Mouse (Mus musculus): ENCODE data around the gene Nucb1. TPM values are rescaled to one million over a fixed set of nuclear protein-coding genes. Genes with fewer than 3 reads are reported as not detected.

Nucb1 gene
- polyA plus RNA-seq, 1 experiment from 2014 or later = 140 TPM

DNA sequence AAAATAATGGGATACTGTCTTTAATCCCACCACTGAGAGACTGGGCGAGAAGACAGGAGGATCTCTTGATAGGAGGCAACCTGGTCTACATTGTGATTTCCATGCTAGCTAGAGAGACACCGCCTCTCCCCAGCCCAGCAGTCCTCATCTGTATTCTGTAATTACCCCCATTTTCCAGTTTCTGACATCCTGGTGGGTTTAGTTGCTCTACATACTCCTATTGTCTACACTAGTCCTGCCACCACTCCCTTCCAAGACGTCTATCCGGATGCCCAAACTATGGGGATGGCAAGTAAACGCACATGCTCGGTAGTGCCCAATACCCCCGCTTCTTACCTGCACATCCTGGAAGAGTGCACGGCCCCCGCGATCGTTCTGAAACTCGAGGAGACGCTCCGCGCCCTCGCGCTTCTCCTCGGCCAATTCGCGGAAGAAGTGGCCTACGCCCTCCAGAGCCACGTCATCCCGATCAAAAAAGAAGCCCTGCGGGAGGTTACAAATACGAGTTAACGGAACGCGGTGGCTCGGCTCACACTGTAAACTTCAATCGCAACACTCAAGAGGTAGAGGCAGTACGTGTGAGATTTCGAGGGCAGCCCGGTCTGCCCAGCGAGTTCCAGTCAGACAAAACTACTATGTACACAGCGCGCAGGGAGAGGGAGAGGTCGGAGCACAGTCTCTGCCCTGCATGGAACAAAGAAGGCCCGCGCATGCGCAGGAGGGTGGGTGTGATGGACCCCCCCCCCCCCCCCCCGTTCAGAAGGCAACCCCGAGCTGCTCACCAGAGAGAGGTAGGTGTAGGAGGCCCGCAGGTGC is 51.2 kb downstream of the Nucb1 start:
- peaks cover 55% of the 10 kb centered on the region for H3K36me3 ChIP-seq
- peak overlapping the region; percentile 82 for H3K4me2 ChIP-seq
- WGBS = under 1% methylated on average over 43 of the region's 43 CpGs
- no peaks in the 10 kb centered on the region for H3K27me3 ChIP-seq (replicated peaks)
- peaks cover 43% of the 10 kb centered on the region for H3K4me1 ChIP-seq
- no peaks in the 10 kb centered on the region for H3K9me3 ChIP-seq (replicated peaks)
- peak overlapping the region; percentile 91 for H3K27ac ChIP-seq (replicated peaks)
- peak overlapping the region; percentile 57 for H3K4me3 ChIP-seq (replicated peaks)
- ATAC-seq (ENCODE audit: low FRiP score) = peak; percentile 79
- peak overlapping the region; percentile 67 for H3K9ac ChIP-seq (replicated peaks)

DNA sequence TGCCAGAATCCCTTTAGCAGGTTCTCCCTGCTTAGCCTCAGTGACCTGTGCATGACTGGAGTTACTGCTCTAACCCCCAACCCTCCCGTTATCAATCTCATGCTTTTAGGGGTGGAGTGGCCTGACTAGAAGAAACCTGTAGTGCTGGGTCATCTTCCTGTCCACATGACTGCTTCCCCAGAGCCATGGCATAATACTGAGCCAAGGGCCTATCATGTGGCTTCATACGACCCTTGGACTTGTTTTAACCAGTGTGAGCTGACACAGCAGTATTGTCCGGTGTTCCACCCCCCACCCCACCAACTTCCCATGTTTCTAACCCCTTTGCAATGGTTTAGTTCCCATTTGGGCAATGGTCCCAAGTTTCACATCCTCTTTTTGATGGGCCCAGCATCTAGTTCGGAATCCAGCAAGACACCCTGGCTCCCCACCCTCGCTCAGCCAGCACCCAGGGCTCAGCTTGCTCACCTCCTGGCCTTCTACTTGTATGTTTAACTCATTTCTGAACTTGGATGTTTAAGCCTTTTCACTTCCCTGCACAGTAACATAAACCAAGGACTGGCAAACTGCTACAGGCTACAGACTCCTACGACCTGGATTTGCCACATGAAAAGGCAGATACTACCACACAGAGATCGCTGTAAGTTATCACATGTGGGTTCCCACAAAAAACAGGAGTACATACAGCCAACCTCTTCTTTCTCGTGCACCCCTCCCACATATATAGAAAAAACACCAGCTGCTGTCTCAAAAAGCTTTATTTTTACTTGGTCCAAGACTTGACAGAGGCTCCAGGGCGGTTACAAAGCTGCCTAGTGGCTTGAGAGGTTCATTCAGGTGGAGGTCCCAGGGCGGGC is 52.8 kb downstream of the Nucb1 start:
- Histone ChIP-seq H3K4me2 (peak overlapping the region; percentile 82), H3K27ac (replicated peaks) (peak overlapping the region; percentile 91)

DNA sequence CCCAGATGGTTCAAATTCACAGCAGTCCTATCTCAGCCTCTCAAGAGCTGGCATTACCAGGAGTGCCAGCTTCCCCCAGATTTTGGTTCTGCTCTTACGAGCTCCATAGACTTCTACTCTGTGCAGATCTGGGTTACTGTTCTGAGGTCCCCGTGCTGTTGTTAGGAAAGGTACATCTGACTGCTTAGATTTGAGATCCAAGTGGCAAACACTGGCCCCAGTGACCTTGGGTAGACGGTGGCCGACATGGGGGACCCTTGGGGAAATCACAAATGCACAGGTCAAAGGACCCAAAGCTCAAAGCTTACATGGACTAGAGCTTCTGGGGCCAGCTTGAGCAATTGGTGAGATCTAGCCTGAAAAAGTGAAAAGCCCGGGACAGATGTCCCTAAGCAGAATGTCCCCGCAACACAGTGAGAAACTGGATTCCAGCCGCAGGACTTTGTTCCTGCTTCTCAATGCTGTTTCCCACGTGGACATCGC is 53.4 kb downstream of the Nucb1 start:
- Histone ChIP-seq H3K4me2 (peak overlapping the region; percentile 82), H3K4me3 (replicated peaks) (peak overlapping the region; percentile 57; the same call in 1 of the 2 replicates), H3K4me1 (peaks cover 36% of the 10 kb centered on the region), H3K27me3 (replicated peaks) (no peaks in the 10 kb centered on the region), H3K9me3 (replicated peaks) (no peaks in the 10 kb centered on the region), H3K27ac (replicated peaks) (peak overlapping the region; percentile 91), H3K9ac (replicated peaks) (peak overlapping the region; percentile 67), H3K36me3 (peaks cover 51% of the 10 kb centered on the region)
- WGBS = 53% methylated on average over 9 of the region's 9 CpGs
- ATAC-seq (ENCODE audit: low FRiP score) = no peak

More for the DNA sequence above, 52.8 kb downstream of the Nucb1 start:
- Histone ChIP-seq H3K4me3 (replicated peaks) (peak overlapping the region; percentile 57), H3K4me1 (peaks cover 39% of the 10 kb centered on the region), H3K9ac (replicated peaks) (peak overlapping the region; percentile 67), H3K9me3 (replicated peaks) (no peaks in the 10 kb centered on the region), H3K36me3 (peaks cover 49% of the 10 kb centered on the region), H3K27me3 (replicated peaks) (no peaks in the 10 kb centered on the region)
- 70% methylated on average over 9 of the region's 10 CpGs for WGBS
- no peak for ATAC-seq (ENCODE audit: low FRiP score)

DNA sequence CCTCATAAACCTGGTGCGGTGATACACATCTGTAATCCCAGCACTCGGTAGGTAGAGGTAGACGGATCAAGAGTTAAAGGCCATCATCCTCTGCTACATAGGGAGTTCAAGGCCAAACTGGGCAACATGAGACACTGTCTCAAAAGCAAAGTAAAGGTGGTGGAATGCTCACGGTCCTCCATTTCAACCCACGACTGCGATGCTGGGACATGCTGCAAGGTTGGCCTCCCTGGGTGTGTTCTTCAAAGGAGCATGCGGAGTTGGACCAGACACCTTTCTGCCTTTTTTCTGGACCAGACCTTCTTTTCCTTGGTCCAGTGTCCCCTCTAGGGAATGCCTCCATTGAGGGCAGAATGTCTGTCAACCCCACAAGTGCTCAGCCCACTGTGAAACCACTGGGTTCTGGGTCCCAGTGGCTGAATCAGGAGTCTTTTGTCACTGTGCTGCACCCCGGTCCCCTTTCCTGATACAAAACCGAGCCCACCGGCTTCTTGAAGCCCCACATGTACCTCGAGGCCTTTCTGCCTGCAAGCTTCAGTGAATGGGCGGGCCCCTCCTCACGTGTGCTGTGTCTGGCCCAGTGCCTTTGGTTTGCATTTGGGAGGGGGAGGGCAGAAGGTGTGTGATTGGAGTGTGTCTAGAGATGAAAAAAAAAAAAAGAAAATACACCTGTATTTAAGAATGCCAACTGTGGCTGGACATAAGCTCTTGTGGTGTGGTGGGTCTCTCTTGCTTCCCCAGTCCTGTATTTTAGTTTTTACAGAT is 54.1 kb downstream of the Nucb1 start:
- Histone ChIP-seq H3K4me2 (no peak overlapping the region), H3K36me3 (peaks cover 49% of the 10 kb centered on the region), H3K9me3 (replicated peaks) (no peaks in the 10 kb centered on the region), H3K4me3 (replicated peaks) (no peak overlapping the region), H3K27ac (replicated peaks) (no peak overlapping the region), H3K27me3 (replicated peaks) (no peaks in the 10 kb centered on the region), H3K9ac (replicated peaks) (no peak overlapping the region), H3K4me1 (peaks cover 35% of the 10 kb centered on the region)
- 80% methylated on average over 13 of the region's 13 CpGs for WGBS
- ATAC-seq (ENCODE audit: low FRiP score) = no peak

DNA sequence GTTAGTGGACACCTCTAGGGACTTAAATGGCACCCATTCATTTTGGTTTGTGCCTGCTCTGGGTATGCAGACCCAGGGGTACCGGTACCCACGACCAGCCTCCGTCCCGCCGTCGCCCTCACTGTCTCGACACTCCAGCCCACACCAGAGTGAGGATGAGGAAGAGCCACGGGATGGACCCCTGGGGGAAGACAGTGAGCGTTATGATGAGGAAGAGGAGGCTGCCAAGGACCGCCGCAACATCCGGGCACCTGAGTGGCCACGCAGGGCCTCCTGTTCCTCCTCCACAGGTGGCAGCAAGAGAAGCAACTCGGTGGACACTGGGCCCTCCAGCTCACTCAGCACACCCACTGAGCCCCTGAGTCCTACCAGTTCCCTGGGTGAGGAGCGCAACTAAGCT is 55.2 kb downstream of the Nucb1 start:
- Histone ChIP-seq H3K27ac (replicated peaks) (no peak overlapping the region), H3K27me3 (replicated peaks) (no peaks in the 10 kb centered on the region), H3K4me1 (peaks cover 24% of the 10 kb centered on the region), H3K4me3 (replicated peaks) (no peak overlapping the region), H3K4me2 (no peak overlapping the region), H3K36me3 (peaks cover 51% of the 10 kb centered on the region), H3K9me3 (replicated peaks) (no peaks in the 10 kb centered on the region), H3K9ac (replicated peaks) (no peak overlapping the region)
- ATAC-seq (ENCODE audit: low FRiP score) = no peak
- WGBS = 85% methylated on average over 15 of the region's 15 CpGs

DNA sequence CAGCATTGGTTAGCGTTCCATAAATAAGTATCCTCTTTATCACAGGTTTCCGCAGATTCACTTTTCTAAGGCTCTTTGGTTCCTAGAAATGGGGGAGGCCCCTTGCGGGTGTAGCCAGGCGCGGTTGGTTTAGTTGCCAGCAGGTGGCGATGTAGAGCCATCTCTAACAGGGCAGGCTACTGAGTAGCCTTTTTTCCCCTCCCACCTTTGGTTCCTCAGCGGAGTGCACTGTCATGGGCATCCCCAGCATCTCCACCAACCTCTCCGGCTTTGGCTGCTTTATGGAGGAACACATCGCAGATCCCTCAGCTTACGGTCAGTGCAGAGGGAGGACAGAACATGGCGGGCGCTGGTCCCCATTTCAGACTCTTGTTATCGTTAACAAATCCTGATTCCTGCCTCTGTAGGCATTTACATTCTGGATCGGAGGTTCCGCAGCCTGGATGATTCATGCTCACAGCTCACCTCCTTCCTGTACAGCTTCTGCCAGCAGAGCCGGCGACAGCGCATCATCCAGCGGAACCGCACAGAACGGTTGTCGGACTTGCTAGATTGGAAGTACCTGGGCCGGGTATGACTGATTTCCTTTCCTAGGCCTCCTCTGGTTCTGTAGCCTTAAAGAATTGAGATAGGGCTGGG is 58.7 kb downstream of the Nucb1 start:
- Histone ChIP-seq H3K9me3 (replicated peaks) (no peaks in the 10 kb centered on the region), H3K4me2 (peak overlapping the region; percentile 0; the same call in 1 of the 2 replicates), H3K27me3 (replicated peaks) (no peaks in the 10 kb centered on the region), H3K27ac (replicated peaks) (no peak overlapping the region; the same call in 1 of the 2 replicates), H3K9ac (replicated peaks) (no peak overlapping the region), H3K36me3 (peaks cover 50% of the 10 kb centered on the region), H3K4me1 (peaks cover 7% of the 10 kb centered on the region), H3K4me3 (replicated peaks) (0 out of 2 replicates have a peak overlapping the region, but pooled peaks have one; percentile 1)
- WGBS = 55% methylated on average over 23 of the region's 23 CpGs
- peak; percentile 74 for ATAC-seq (ENCODE audit: low FRiP score)

DNA sequence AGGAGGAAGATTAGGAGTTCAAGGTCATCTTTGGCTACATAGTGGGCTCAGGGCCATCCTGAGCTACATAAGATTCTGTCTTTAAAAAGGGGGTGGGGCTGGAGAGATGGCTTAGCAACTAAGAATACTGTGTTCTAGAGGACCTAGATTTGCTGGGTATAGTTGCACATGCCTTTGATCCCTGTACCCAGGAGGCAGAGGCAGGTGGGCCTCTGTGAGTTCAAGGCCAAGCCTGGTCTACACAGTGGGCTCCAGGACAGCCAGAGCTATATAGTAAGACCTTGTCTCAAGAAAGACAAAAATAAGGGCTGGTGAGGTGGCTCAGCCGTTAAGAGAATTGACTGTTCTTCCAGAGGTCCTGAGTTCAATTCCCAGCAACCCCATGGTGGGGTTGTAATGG is 60.2 kb downstream of the Nucb1 start:
- WGBS = 95% methylated on average over 1 of the region's 1 CpGs
- Histone ChIP-seq H3K4me2 (no peak overlapping the region), H3K36me3 (peaks cover 43% of the 10 kb centered on the region), H3K4me1 (peaks cover 7% of the 10 kb centered on the region), H3K9me3 (replicated peaks) (no peaks in the 10 kb centered on the region), H3K4me3 (replicated peaks) (no peak overlapping the region), H3K27ac (replicated peaks) (no peak overlapping the region), H3K27me3 (replicated peaks) (no peaks in the 10 kb centered on the region), H3K9ac (replicated peaks) (no peak overlapping the region)
- no peak for ATAC-seq (ENCODE audit: low FRiP score)

DNA sequence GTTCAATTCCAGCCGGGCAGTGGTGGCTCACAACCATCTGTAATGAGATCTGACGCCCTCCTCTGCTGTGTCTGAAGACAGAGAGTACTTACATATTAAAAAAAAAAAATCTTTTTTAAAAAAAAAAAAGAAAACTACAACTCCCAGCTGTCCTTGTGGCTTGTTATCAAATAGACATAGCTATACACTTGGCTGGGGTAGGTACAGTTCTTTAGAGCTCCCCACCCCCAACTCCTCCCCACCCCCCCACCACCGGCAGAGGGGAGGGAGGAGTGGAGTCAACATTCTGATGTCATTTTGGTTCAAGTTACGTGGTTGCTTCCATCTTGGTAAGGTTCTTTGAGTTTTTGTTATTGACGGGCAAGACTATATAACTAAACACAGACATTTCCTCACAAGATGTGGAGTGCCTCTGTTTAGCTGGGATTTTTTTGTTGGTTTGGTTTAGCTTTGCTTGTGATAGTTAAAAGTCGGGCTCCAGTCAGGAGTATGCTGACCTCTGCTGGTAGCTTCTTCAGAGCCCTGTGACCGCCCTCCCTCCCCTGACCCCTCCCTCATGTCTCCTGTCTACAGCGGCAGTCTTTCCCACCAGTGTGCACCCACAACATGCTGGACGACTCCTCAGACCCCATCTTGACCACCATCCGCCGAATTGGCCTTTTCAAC is 62.7 kb downstream of the Nucb1 start:
- H3K4me1 ChIP-seq = peaks cover 7% of the 10 kb centered on the region
- H3K27me3 ChIP-seq (replicated peaks) = no peaks in the 10 kb centered on the region
- no peak overlapping the region for H3K27ac ChIP-seq (replicated peaks)
- 38% methylated on average over 11 of the region's 11 CpGs for WGBS
- no peaks in the 10 kb centered on the region for H3K9me3 ChIP-seq (replicated peaks)
- H3K4me3 ChIP-seq (replicated peaks) = no peak overlapping the region
- peaks cover 51% of the 10 kb centered on the region for H3K36me3 ChIP-seq
- H3K9ac ChIP-seq (replicated peaks) = no peak overlapping the region
- H3K4me2 ChIP-seq = no peak overlapping the region
- ATAC-seq (ENCODE audit: low FRiP score) = 0 out of 2 replicates have a peak, but pooled peaks have one; percentile 29

DNA sequence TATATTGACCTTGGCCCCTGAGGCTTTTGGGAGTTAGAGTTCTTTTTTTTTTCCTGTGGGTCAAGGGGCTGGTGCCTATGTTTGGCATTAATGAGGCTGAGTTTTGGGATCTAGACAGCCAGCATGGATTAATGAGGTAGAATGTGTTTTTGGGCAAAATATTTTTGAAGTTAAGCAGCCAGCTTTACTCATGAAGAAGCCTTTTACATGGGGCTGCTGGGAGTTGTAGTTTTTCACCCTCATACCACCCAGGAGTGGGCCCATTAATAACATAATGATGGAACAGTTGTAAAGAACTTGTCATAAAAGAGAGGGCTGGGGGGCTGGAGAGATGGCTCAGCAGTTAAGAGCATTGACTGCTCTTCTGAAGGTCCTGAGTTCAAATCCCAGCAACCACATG is 63.6 kb downstream of the Nucb1 start:
- Histone ChIP-seq H3K9ac (replicated peaks) (no peak overlapping the region), H3K36me3 (peaks cover 47% of the 10 kb centered on the region), H3K4me1 (peaks cover 5% of the 10 kb centered on the region), H3K4me2 (no peak overlapping the region), H3K4me3 (replicated peaks) (no peak overlapping the region), H3K9me3 (replicated peaks) (no peaks in the 10 kb centered on the region), H3K27me3 (replicated peaks) (no peaks in the 10 kb centered on the region), H3K27ac (replicated peaks) (no peak overlapping the region)
- no peak for ATAC-seq (ENCODE audit: low FRiP score)

DNA sequence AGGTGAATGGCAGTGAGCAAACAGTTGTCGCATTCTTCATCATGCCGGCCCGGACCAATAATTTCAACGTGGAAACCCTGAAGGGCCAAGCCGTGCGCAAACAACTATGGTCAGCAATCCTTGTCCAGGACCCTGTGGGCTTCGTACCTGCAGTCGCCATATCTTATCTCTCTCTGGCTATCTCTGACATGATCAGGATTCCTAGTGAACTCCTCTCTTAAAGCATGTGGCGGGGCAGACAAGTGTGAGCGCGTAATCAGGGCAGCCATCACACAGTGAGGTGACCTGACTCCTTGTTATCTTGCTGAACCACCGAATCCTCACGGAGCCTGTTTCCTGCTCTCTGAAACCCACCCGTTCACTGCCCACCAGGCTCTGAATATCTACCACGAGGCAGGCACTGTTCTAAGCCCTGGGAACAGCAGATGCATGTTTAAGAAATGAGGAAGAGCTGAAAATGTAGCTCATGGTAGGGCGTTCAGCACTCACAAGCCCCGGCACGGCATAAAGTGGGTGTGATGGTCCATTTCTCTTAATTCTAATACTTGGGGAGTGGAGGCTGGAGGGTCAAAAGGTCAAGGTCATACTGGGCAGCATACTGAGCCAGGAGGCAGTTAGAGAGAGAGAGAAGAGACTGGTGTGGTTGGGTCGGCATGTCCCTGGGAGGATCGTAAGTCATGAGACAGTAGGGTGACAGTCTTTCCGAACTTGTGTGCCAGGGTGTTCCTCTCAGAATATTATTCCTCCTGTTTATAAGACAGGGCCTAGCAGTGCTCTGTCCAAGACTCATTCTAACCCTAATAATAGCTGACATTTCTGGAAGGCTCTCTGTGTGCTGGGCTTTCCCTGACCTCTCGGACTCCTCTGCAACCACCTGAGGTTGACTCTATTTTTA is 66.4 kb downstream of the Nucb1 start:
- WGBS = 91% methylated on average over 22 of the region's 22 CpGs
- no peak overlapping the region for H3K27ac ChIP-seq (replicated peaks)
- no peak overlapping the region for H3K4me3 ChIP-seq (replicated peaks)
- no peaks in the 10 kb centered on the region for H3K9me3 ChIP-seq (replicated peaks)
- no peaks in the 10 kb centered on the region for H3K27me3 ChIP-seq (replicated peaks)
- ATAC-seq (ENCODE audit: low FRiP score) = no peak
- 0 out of 2 replicates have a peak, but pooled peaks cover 2% of the 10 kb centered on the region for H3K4me1 ChIP-seq
- H3K36me3 ChIP-seq = peaks cover 47% of the 10 kb centered on the region
- no peak overlapping the region for H3K4me2 ChIP-seq
- H3K9ac ChIP-seq (replicated peaks) = no peak overlapping the region

Measured in neural tube, embryonic 15.5 days (tissue).